Mouse (Mus musculus) bone marrow macrophage, adult 2 months (primary cell): Measurements from ENCODE around the gene Pisd.

Experiments used
- CTCF ChIP-seq: IDR thresholded peaks from 2 replicates; pipeline ENCODE4 v1.5.1; 2012; ENCODE audit warnings: low read depth, mild to moderate bottlenecking, low read length, moderate library complexity
- POLR2A ChIP-seq: IDR thresholded peaks from 2 replicates; pipeline ENCODE4 v1.6.1; 2012; ENCODE audit warnings: mild to moderate bottlenecking, low read depth, low read length, borderline replicate concordance

- TF ChIP-seq CTCF (no peak), POLR2A (no peak)
Measured at GRCm38 (mm10) chr5:32693411-32693810, 92.0 kb downstream of the Pisd start.
